Mouse (Mus musculus): ENCODE data around the gene Bace1. TPM values are rescaled to one million over a fixed set of nuclear protein-coding genes. Genes with fewer than 3 reads are reported as not detected.

The Bace1 gene
- polyA plus RNA-seq, 1 experiment from 2014 or later, result 35.2 TPM

GRCm38 (mm10) chr9:45806847-45807246 is 31.5 kb upstream of the Bace1 start:
- 87% methylated on average over 11 of the region's 11 CpGs for WGBS
- Histone ChIP-seq H3K36me3 (ENCODE audit: insufficient read depth, low read length) (peaks cover 21% of the 10 kb centered on the region; the same call in 1 of the 2 replicates), H3K4me1 (ENCODE audit: insufficient read depth, low read length) (no peaks in the 10 kb centered on the region), H3K4me2 (replicated peaks; ENCODE audit: low read depth, low read length) (no peak overlapping the region), H3K4me3 (ENCODE audit: low read length) (no peak overlapping the region), H3K27me3 (ENCODE audit: insufficient read depth, low read length) (no peaks in the 10 kb centered on the region), H3K9ac (replicated peaks; ENCODE audit: low read length) (no peak overlapping the region), H3K9me3 (ENCODE audit: low read length) (no peaks in the 10 kb centered on the region), H3K27ac (ENCODE audit: low read length) (no peak overlapping the region)
- peak; percentile 77; the same call in 1 of the 2 replicates for ATAC-seq (ENCODE audit: low FRiP score, low TSS enrichment)

DNA sequence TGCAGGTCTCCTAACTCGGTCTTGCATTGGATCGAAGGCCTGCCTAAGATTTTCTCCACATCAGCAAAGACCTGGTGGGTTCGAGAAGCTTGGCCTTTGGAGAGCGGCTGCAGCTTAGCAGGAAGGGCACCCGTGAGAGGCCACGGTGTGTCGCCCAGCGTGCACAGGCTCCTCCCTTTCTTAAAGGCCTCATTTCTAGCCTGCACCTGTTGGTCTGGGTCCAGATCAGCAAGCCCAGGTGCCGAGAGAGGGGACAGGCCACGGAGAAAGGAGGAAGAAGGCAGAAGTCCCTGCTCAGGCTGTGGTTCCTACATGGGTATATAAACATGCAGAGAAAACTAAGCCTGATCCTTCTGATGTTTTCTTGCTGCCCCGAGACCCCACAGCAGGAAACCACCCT is 31.0 kb upstream of the Bace1 start:
- Histone ChIP-seq H3K9ac (replicated peaks; ENCODE audit: low read length) (no peak overlapping the region), H3K36me3 (ENCODE audit: insufficient read depth, low read length) (peaks cover 20% of the 10 kb centered on the region; the same call in 1 of the 2 replicates), H3K9me3 (ENCODE audit: low read length) (no peaks in the 10 kb centered on the region), H3K4me1 (ENCODE audit: insufficient read depth, low read length) (no peaks in the 10 kb centered on the region), H3K4me2 (replicated peaks; ENCODE audit: low read depth, low read length) (no peak overlapping the region), H3K27ac (ENCODE audit: low read length) (no peak overlapping the region), H3K27me3 (ENCODE audit: insufficient read depth, low read length) (no peaks in the 10 kb centered on the region), H3K4me3 (ENCODE audit: low read length) (no peak overlapping the region)
- 77% methylated on average over 11 of the region's 11 CpGs for WGBS
- no peak for ATAC-seq (ENCODE audit: low FRiP score, low TSS enrichment)

DNA sequence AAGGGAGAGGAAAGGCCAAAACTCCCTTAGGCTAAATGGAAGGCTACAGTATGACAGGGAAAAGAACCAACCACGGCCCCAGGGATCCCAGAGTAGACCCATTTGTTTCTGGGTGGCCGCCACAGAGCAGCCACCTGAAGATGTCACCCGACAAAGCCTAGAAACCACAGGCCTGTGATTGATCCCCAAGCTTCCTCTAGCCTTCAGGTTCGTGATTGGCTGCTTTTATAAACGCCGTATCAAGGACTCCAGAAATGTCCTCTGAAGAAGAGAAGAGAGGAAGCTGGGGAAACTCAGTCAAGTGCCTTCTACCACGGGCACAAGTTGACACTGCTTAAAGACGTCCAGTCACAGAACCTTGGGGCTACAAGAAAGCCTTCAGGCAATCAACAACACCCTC is 30.6 kb upstream of the Bace1 start:
- H3K27ac ChIP-seq (ENCODE audit: low read length), result no peak overlapping the region
- no peak overlapping the region for H3K9ac ChIP-seq (replicated peaks; ENCODE audit: low read length)
- H3K36me3 ChIP-seq (ENCODE audit: insufficient read depth, low read length), result peaks cover 20% of the 10 kb centered on the region; the same call in 1 of the 2 replicates
- H3K9me3 ChIP-seq (ENCODE audit: low read length), result no peaks in the 10 kb centered on the region
- WGBS, result 79% methylated on average over 8 of the region's 8 CpGs
- H3K4me2 ChIP-seq (replicated peaks; ENCODE audit: low read depth, low read length), result no peak overlapping the region
- no peak for ATAC-seq (ENCODE audit: low FRiP score, low TSS enrichment)
- no peaks in the 10 kb centered on the region for H3K4me1 ChIP-seq (ENCODE audit: insufficient read depth, low read length)
- H3K4me3 ChIP-seq (ENCODE audit: low read length), result no peak overlapping the region
- H3K27me3 ChIP-seq (ENCODE audit: insufficient read depth, low read length), result no peaks in the 10 kb centered on the region

DNA sequence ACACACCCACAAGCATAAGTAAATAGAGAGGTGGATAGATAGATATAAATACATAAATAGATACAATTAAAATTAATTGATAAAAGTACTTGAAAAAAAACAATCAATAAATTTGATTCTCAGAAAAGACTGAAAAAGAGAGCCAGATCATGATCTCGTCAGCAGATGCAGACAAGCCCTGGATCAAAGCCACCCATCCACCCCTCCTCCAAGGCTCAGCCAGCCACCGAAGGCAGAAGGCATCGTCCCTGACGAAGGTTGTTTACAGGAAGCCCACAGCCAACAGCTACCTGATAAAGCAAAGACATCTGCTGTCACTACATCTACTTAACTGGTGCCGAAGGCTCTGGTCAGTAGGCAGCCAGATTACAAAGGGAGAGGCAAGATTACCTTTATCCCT is 26.4 kb upstream of the Bace1 start:
- Histone ChIP-seq H3K36me3 (ENCODE audit: insufficient read depth, low read length) (peaks cover 14% of the 10 kb centered on the region; the same call in 1 of the 2 replicates), H3K9me3 (ENCODE audit: low read length) (no peaks in the 10 kb centered on the region), H3K4me3 (ENCODE audit: low read length) (no peak overlapping the region), H3K4me2 (replicated peaks; ENCODE audit: low read depth, low read length) (no peak overlapping the region), H3K4me1 (ENCODE audit: insufficient read depth, low read length) (peaks cover 7% of the 10 kb centered on the region), H3K9ac (replicated peaks; ENCODE audit: low read length) (no peak overlapping the region), H3K27ac (ENCODE audit: low read length) (no peak overlapping the region), H3K27me3 (ENCODE audit: insufficient read depth, low read length) (no peaks in the 10 kb centered on the region)
- 73% methylated on average over 5 of the region's 5 CpGs for WGBS
- ATAC-seq (ENCODE audit: low FRiP score, low TSS enrichment), result no peak

GRCm38 (mm10) chr9:45815113-45815512 is 23.3 kb upstream of the Bace1 start:
- H3K27me3 ChIP-seq (ENCODE audit: insufficient read depth, low read length), result no peaks in the 10 kb centered on the region
- no peaks in the 10 kb centered on the region for H3K9me3 ChIP-seq (ENCODE audit: low read length)
- H3K36me3 ChIP-seq (ENCODE audit: insufficient read depth, low read length), result peaks cover 18% of the 10 kb centered on the region
- 66% methylated on average over 9 of the region's 9 CpGs for WGBS
- peaks cover 7% of the 10 kb centered on the region for H3K4me1 ChIP-seq (ENCODE audit: insufficient read depth, low read length)
- no peak for ATAC-seq (ENCODE audit: low FRiP score, low TSS enrichment)
- no peak overlapping the region for H3K4me3 ChIP-seq (ENCODE audit: low read length)
- H3K27ac ChIP-seq (ENCODE audit: low read length), result 0 out of 2 replicates have a peak overlapping the region, but pooled peaks have one; percentile 11
- H3K4me2 ChIP-seq (replicated peaks; ENCODE audit: low read depth, low read length), result no peak overlapping the region
- no peak overlapping the region for H3K9ac ChIP-seq (replicated peaks; ENCODE audit: low read length)

DNA sequence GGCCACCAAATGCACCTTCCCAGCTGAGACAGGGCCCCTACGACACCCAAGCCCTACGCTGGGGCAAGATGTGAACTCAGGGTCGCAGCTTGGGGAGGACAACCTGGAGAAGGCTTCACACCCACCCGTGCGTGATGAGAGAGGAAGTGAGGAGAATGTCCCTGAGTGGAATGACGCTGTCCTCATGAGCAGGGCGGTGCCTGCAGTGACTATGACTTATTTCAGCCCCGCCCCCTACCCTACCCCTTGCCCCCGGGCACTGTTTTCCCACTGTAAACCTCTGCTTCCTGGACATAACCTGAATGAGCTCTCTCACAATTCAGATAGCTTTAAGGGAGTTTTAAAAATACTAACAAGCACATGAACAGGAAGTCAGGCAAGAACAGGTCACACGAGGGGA is 22.9 kb upstream of the Bace1 start:
- peaks cover 18% of the 10 kb centered on the region for H3K36me3 ChIP-seq (ENCODE audit: insufficient read depth, low read length)
- no peaks in the 10 kb centered on the region for H3K27me3 ChIP-seq (ENCODE audit: insufficient read depth, low read length)
- no peak overlapping the region for H3K4me3 ChIP-seq (ENCODE audit: low read length)
- 53% methylated on average over 10 of the region's 10 CpGs for WGBS
- 0 out of 2 replicates have a peak overlapping the region, but pooled peaks have one; percentile 11 for H3K27ac ChIP-seq (ENCODE audit: low read length)
- no peak overlapping the region for H3K4me2 ChIP-seq (replicated peaks; ENCODE audit: low read depth, low read length)
- H3K9ac ChIP-seq (replicated peaks; ENCODE audit: low read length), result no peak overlapping the region
- no peaks in the 10 kb centered on the region for H3K9me3 ChIP-seq (ENCODE audit: low read length)
- no peak for ATAC-seq (ENCODE audit: low FRiP score, low TSS enrichment)
- H3K4me1 ChIP-seq (ENCODE audit: insufficient read depth, low read length), result peaks cover 7% of the 10 kb centered on the region

DNA sequence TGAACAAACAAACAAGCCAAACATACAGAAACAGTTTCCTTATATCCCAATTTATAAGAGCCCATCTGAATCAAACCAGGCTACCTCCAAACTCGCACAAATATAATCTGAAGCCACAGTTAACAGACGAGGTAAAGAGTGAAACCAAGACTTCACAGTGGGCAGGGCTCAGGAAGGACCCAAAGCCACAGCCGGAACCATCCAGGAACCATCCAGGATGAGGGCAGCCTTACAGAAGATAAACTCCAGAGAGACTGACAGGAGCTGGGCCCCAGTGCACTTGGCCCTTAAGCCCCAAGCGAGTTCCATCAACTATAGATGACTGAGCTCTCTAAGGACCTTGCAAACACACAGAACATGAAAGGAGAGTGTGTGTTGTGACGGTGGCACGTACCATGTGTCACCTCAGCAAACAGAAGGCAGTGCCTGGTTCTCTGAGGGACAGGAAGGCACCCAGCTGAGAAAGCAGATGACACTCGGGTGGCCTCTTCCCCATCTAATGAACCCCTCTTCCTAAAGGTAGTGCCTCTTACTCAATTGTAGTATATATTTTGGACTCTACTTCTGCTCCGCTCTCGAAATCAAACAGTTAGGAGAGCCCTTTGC is 19.9 kb upstream of the Bace1 start:
- Histone ChIP-seq H3K36me3 (ENCODE audit: insufficient read depth, low read length) (peaks cover 18% of the 10 kb centered on the region), H3K27me3 (ENCODE audit: insufficient read depth, low read length) (no peaks in the 10 kb centered on the region), H3K4me1 (ENCODE audit: insufficient read depth, low read length) (peaks cover 7% of the 10 kb centered on the region), H3K4me3 (ENCODE audit: low read length) (no peak overlapping the region), H3K9me3 (ENCODE audit: low read length) (no peaks in the 10 kb centered on the region), H3K27ac (ENCODE audit: low read length) (no peak overlapping the region), H3K9ac (replicated peaks; ENCODE audit: low read length) (no peak overlapping the region), H3K4me2 (replicated peaks; ENCODE audit: low read depth, low read length) (no peak overlapping the region)
- 90% methylated on average over 9 of the region's 9 CpGs for whole genome bisulfite sequencing
- ATAC-seq (ENCODE audit: low FRiP score, low TSS enrichment), result no peak

DNA sequence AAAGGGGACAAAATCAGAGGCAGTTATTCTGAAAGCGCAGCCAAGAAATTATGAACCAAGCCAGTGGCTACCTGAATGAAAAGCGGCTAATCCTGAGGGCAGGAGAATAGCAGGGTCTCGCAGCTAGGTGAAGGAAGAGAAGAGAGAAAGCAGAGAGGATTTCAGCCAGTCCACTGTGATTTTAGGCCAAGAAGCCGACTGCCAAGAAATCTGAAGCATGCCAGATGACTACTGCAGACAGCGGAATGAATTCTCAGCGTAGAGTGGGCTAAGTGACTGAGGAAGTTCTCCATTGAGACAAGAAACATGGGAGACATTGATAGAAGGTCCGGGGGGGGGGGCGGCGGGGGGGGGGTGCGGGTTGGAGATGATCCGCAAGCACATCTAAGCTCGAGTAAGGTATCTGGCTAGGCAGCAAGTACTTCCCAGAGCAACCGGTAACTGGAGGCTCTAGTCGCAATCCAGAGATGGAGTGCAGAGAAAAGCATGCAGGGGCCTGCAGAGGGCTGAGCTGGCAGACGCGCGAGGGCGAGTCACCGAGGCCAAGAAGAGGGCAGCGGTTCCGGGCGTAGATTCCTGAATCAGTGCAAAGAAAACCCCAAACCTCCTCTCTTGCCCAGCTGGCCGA is 10.6 kb upstream of the Bace1 start:
- H3K4me2 ChIP-seq (replicated peaks; ENCODE audit: low read depth, low read length), result peak overlapping the region; percentile 84
- ATAC-seq (ENCODE audit: low FRiP score, low TSS enrichment), result peak; percentile 40
- WGBS, result 7% methylated on average over 21 of the region's 23 CpGs
- H3K4me1 ChIP-seq (ENCODE audit: insufficient read depth, low read length), result peaks cover 12% of the 10 kb centered on the region
- peak overlapping the region; percentile 79 for H3K4me3 ChIP-seq (ENCODE audit: low read length)
- peaks cover 8% of the 10 kb centered on the region for H3K9me3 ChIP-seq (ENCODE audit: low read length)
- no peaks in the 10 kb centered on the region for H3K36me3 ChIP-seq (ENCODE audit: insufficient read depth, low read length)
- peak overlapping the region; percentile 76 for H3K9ac ChIP-seq (replicated peaks; ENCODE audit: low read length)
- no peaks in the 10 kb centered on the region for H3K27me3 ChIP-seq (ENCODE audit: insufficient read depth, low read length)
- H3K27ac ChIP-seq (ENCODE audit: low read length), result peak overlapping the region; percentile 82

- Histone ChIP-seq H3K27me3 (ENCODE audit: insufficient read depth, low read length) (no peaks in the 10 kb centered on the region), H3K27ac (ENCODE audit: low read length) (peak within 1 kb of the TSS; percentile 82), H3K4me1 (ENCODE audit: insufficient read depth, low read length) (peaks cover 12% of the 10 kb centered on the region), H3K9ac (replicated peaks; ENCODE audit: low read length) (peak within 1 kb of the TSS; percentile 76), H3K9me3 (ENCODE audit: low read length) (peaks cover 8% of the 10 kb centered on the region), H3K4me3 (ENCODE audit: low read length) (peak within 1 kb of the TSS; percentile 79), H3K36me3 (ENCODE audit: insufficient read depth, low read length) (no peaks in the 10 kb centered on the region), H3K4me2 (replicated peaks; ENCODE audit: low read depth, low read length) (peak within 1 kb of the TSS; percentile 84)
- WGBS, result under 1% methylated on average over 31 of the region's 31 CpGs
- peak; percentile 97 for ATAC-seq (ENCODE audit: low FRiP score, low TSS enrichment)
These were observed 10.0 kb upstream of the Bace1 start, which contains the start of gene Cep164 for GRCm38 (mm10) chr9:45828291-45828963. TSS of gene Cep164 (minus strand) at chr9:45828691.

GRCm38 (mm10) chr9:45829107-45829506 is 9.3 kb upstream of the Bace1 start:
- peak overlapping the region; percentile 84 for H3K4me2 ChIP-seq (replicated peaks; ENCODE audit: low read depth, low read length)
- no peak overlapping the region for H3K27ac ChIP-seq (ENCODE audit: low read length)
- WGBS, result 30% methylated on average over 10 of the region's 10 CpGs
- peaks cover 8% of the 10 kb centered on the region for H3K9me3 ChIP-seq (ENCODE audit: low read length)
- H3K4me1 ChIP-seq (ENCODE audit: insufficient read depth, low read length), result peaks cover 12% of the 10 kb centered on the region
- no peak overlapping the region for H3K9ac ChIP-seq (replicated peaks; ENCODE audit: low read length)
- H3K4me3 ChIP-seq (ENCODE audit: low read length), result peak overlapping the region; percentile 79
- no peaks in the 10 kb centered on the region for H3K36me3 ChIP-seq (ENCODE audit: insufficient read depth, low read length)
- no peaks in the 10 kb centered on the region for H3K27me3 ChIP-seq (ENCODE audit: insufficient read depth, low read length)
- ATAC-seq (ENCODE audit: low FRiP score, low TSS enrichment), result no peak
